Mouse (Mus musculus): Measurements from ENCODE around the gene Snx9. TPM values are rescaled to one million over a fixed set of nuclear protein-coding genes. Genes with fewer than 3 reads are reported as not detected.

Gene Snx9
- total and polyA plus RNA-seq, 3 experiments = 26.7 to 55.5 (median 46.7) TPM

- Histone ChIP-seq H3K27me3 (ENCODE audit: insufficient read depth, low read length) (peaks cover 50% of the 10 kb centered on the region), H3K4me1 (ENCODE audit: insufficient read depth, low read depth, low read length) (no peaks in the 10 kb centered on the region), H3K4me3 (ENCODE audit: low read depth, low read length) (no peak overlapping the region), H3K36me3 (replicated peaks) (no peaks in the 10 kb centered on the region), H3K9me3 (replicated peaks) (no peaks in the 10 kb centered on the region)
- ATAC-seq (ENCODE audit: extremely low read depth, insufficient number of reproducible peaks, low FRiP score, poor library complexity, severe bottlenecking) = no peak
- DNase-seq (ENCODE audit: low spot score) = no peak
- TF ChIP-seq TAL1 (conservative IDR thresholded peaks at IDR 0.05; ENCODE audit: low read depth, low read length) (no peak), CTCF (IDR thresholded peaks at IDR 0.05; ENCODE audit: low read depth, low read length) (no peak), POLR2AphosphoS5 (IDR thresholded peaks at IDR 0.05; ENCODE audit: insufficient replicate concordance, low read depth, low read length) (no peak), GATA2 (IDR thresholded peaks at IDR 0.05; ENCODE audit: borderline replicate concordance, low read depth, low read length) (no peak), GATA1 (IDR thresholded peaks at IDR 0.05; ENCODE audit: borderline replicate concordance, low read length) (no peak)
These were observed 136.2 kb downstream of the Snx9 start for GRCm38 (mm10) chr17:5977056-5977920.

GRCm38 (mm10) chr17:5977921-5978504 is 136.9 kb downstream of the Snx9 start:
- Histone ChIP-seq H3K36me3 (replicated peaks) (no peaks in the 10 kb centered on the region), H3K4me3 (ENCODE audit: low read depth, low read length) (no peak overlapping the region), H3K9me3 (replicated peaks) (no peaks in the 10 kb centered on the region), H3K4me1 (ENCODE audit: insufficient read depth, low read depth, low read length) (no peaks in the 10 kb centered on the region), H3K27me3 (ENCODE audit: insufficient read depth, low read length) (peaks cover 50% of the 10 kb centered on the region)
- no peak for DNase-seq (ENCODE audit: low spot score)
- TF ChIP-seq POLR2AphosphoS5 (IDR thresholded peaks at IDR 0.05; ENCODE audit: insufficient replicate concordance, low read depth, low read length) = no peak
- TF ChIP-seq CTCF (IDR thresholded peaks at IDR 0.05; ENCODE audit: low read depth, low read length) = no peak
- no peak for ATAC-seq (ENCODE audit: extremely low read depth, insufficient number of reproducible peaks, low FRiP score, poor library complexity, severe bottlenecking)

- H3K36me3 ChIP-seq (replicated peaks) = no peaks in the 10 kb centered on the region
- TF ChIP-seq GATA1 (IDR thresholded peaks at IDR 0.05; ENCODE audit: borderline replicate concordance, low read length) = no peak
- TF ChIP-seq CTCF (IDR thresholded peaks at IDR 0.05; ENCODE audit: low read depth, low read length) = no peak
- TF ChIP-seq GATA2 (IDR thresholded peaks at IDR 0.05; ENCODE audit: borderline replicate concordance, low read depth, low read length) = no peak
- TF ChIP-seq POLR2AphosphoS5 (IDR thresholded peaks at IDR 0.05; ENCODE audit: insufficient replicate concordance, low read depth, low read length) = no peak
- no peak for TF ChIP-seq TAL1 (conservative IDR thresholded peaks at IDR 0.05; ENCODE audit: low read depth, low read length)
- no peaks in the 10 kb centered on the region for H3K4me1 ChIP-seq (ENCODE audit: insufficient read depth, low read depth, low read length)
- H3K4me3 ChIP-seq (ENCODE audit: low read depth, low read length) = no peak overlapping the region
- DNase-seq (ENCODE audit: low spot score) (no peak), ATAC-seq (ENCODE audit: extremely low read depth, insufficient number of reproducible peaks, low FRiP score, poor library complexity, severe bottlenecking) (no peak)
- peaks cover 55% of the 10 kb centered on the region for H3K27me3 ChIP-seq (ENCODE audit: insufficient read depth, low read length)
- no peaks in the 10 kb centered on the region for H3K9me3 ChIP-seq (replicated peaks)
These were observed 137.5 kb downstream of the Snx9 start for GRCm38 (mm10) chr17:5978505-5979077.

GRCm38 (mm10) chr17:5980860-5981259 is 139.7 kb downstream of the Snx9 start:
- no peak for TF ChIP-seq GATA2 (IDR thresholded peaks at IDR 0.05; ENCODE audit: borderline replicate concordance, low read depth, low read length)
- Histone ChIP-seq H3K4me1 (ENCODE audit: insufficient read depth, low read depth, low read length) (no peaks in the 10 kb centered on the region), H3K27me3 (ENCODE audit: insufficient read depth, low read length) (peaks cover 51% of the 10 kb centered on the region), H3K9me3 (replicated peaks) (no peaks in the 10 kb centered on the region), H3K4me3 (ENCODE audit: low read depth, low read length) (no peak overlapping the region), H3K36me3 (replicated peaks) (no peaks in the 10 kb centered on the region)
- ATAC-seq (ENCODE audit: extremely low read depth, insufficient number of reproducible peaks, low FRiP score, poor library complexity, severe bottlenecking) (no peak), DNase-seq (ENCODE audit: low spot score) (no peak)

Other genes starting within 250 kb of the Snx9 start
- not detected in 2 replicates for gene Synj2, start 100.0 kb downstream of the Snx9 start, total RNA-seq (2014; fragmentation: Nextera tagmentation)
- 0.06 and 0.11 TPM in 2 replicates for gene Synj2, start 100.0 kb downstream of the Snx9 start, total RNA-seq (2017)
- gene Synj2, start 100.0 kb downstream of the Snx9 start, polyA plus RNA-seq (2012) = 0.02 TPM in 1 of 2 replicates, not detected in the other
- gene Serac1, start 238.4 kb downstream of the Snx9 start, total RNA-seq (2014; fragmentation: Nextera tagmentation) = 9.6 and 16.6 TPM in 2 replicates
- 9.5 and 9.6 TPM in 2 replicates for gene Serac1, start 238.4 kb downstream of the Snx9 start, total RNA-seq (2017)
- gene Serac1, start 238.4 kb downstream of the Snx9 start, polyA plus RNA-seq (2012) = 4.3 and 6.9 TPM in 2 replicates
- 51.1 and 64.2 TPM in 2 replicates for gene Gtf2h5, start 238.5 kb downstream of the Snx9 start, total RNA-seq (2014; fragmentation: Nextera tagmentation)
- 106 and 119 TPM in 2 replicates for gene Gtf2h5, start 238.5 kb downstream of the Snx9 start, total RNA-seq (2017)
- gene Gtf2h5, start 238.5 kb downstream of the Snx9 start, polyA plus RNA-seq (2012) = 3.2 and 3.5 TPM in 2 replicates

All from G1E (cell line).